Mouse (Mus musculus) adrenal gland, adult 18-20 months (tissue): ENCODE results near the gene Xk. TPM values are rescaled to one million over a fixed set of nuclear protein-coding genes. Genes with fewer than 3 reads are reported as not detected.
"Not testable (repeated sequence)": the region's sequence is repeated elsewhere in the genome, so short reads cannot be mapped to it uniquely, and the experiment has no call there.

ENCODE experiments used
- DNase-seq, 2 experiments: peaks; one replicate each; pipeline ENCODE4 v3.0.0; 2021 to 2022; ENCODE audit warnings: low spot score in 2 of 2
- long read RNA-seq, 2 experiments: library from polyadenylated mRNA; stranded (forward); transcript quantifications; one replicate each; pipeline ENCODE4 v2.0.0; 2021
- total RNA-seq, 2 experiments: library from RNA; stranded (reverse); gene quantifications; 1 replicate in 1 of 2; 2 replicates in 1 of 2; pipeline ENCODE4 v1.2.3; 2021

Xk gene
- total RNA-seq = 1 to 10 TPM; 2.1 TPM
- long read RNA-seq, experiment 1, full-length matches to known transcripts = 2 of 2 reads
- long read RNA-seq, experiment 1, partial matches to known transcripts = 0 of 2 reads
- long read RNA-seq, experiment 1, other reads (novel, unspliced or antisense) = 0 of 2 reads
- long read RNA-seq, experiment 2, full-length matches to known transcripts = 3 of 3 reads
- long read RNA-seq, experiment 2, partial matches to known transcripts = 0 of 3 reads
- long read RNA-seq, experiment 2, other reads (novel, unspliced or antisense) = 0 of 3 reads

GRCm38 (mm10) chrX:9272460-9273361 lies at the start of gene Xk:
Xk (plus strand) TSS chrX:9272756.
- DNase-seq = peak; percentile 35 to 48

DNA sequence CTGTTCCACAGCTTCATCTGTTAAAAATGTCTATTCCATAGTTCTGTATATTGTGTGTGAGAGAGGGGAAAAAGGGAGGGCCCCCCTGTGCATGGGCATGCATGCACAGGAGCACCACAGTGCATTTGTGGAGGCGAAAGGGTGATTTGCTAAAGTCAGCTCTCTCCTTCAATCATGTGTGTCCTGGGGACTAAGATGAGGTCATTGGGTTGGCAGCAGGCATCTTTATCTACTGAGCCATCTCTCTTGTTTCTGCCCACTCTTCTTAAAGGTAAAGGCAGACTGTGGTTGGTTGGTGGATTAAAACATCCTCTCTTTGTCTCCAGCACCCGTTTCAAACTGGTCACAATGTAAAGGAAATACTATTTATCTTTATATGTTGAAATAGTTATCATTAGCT lies 45.5 kb upstream of the Xk start:
- no peak for DNase-seq

DNA sequence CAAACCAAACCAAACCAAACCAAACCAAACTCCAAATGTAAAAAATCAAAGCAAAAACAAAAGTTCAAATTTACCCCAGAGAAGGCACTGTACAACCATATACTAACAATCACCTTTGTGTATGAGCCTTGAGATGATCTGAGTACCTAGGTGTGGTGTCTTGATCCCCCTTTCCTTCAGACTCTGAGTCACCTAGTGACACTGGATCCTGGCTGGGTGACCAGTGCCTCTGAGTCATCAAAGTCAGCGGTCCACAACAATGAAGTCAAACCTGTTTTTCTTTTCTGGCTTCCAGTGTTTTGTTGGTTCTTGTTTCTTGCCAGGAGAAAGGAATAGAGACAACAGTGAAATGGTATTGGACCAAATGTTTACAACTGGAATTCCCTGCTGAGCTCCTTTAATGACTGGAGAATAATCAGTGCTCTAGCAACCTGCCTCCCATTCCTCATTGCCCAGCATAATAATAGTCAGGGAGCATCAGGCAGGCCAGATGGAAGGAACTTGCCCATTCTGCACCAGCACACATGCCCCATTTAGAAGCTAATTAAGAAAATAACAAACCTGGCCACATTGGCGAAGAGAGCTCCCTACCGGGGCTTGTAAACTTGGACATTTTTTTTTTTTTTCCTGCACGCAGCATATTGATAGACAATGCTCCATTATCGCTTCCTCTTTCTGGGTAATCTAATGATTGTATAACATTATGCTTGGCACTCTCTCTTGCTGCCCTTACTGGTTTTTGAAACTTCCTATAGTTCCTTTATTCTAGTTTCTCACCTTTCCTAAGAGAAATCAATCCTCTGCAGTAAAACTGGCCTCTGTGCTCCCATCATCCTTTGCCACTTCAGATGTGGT lies 31.6 kb upstream of the Xk start:
- no peak for DNase-seq

DNA sequence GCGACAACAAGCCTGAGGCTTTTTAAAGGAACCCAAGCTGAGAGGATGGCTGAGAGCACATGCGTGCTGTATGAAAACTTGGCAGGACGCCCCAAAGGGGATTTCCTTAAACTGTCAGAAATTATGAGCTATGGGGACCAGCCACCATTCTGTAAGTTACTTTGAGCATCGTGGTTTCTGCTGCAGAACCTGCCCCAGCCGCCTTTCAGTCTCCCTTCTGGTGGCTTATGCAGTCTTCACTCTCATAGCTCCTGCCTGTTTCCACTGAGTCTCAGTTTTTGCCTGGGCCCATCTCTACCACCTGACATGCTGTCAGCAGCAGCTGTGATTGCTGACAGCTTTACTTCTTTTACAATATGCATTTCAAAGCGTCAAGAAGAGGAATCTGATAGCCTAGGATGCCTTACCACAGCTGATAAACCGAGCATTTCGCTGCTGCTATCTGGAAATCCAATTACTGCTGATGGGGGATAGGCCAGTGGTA lies 29.1 kb upstream of the Xk start:
- no peak for DNase-seq

DNA sequence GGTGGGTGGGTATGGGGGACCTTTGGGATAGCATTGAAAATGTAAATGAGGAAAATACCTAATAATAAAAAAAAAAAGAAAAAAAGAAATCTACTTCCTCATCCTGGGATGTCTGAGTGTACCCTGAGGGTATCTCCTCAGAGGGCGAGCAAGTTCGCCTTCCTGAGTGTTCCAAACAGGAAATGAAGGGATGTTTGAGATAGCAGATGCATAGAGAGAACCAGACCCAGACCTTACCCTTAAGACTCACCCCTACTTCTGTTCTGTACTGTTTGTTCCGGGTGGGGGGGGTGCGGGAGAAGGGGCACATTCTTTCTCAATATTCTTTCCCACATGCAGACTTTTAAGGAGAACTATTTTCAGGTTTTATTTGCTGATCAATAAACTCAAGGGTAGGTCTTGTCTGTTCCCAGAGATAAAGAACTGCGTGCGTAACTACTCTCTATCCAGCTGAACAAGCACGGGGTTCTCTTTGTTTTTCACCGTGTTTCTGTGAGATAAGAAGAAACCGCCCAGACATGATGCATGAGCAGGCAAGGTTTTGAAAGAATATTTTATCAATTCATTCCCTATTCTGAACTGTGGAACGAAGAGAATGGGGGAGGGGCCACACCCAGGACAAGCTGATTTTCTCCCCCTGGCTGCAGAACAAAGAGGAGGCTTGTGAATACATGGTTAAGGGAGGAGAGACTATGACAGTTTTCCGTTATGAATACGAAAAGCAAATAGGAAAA lies 27.8 kb upstream of the Xk start:
- no peak for DNase-seq

- no peak for DNase-seq
These were observed 23.6 kb upstream of the Xk start for GRCm38 (mm10) chrX:9248911-9249310.

- no peak for DNase-seq
These were observed 18.6 kb upstream of the Xk start for GRCm38 (mm10) chrX:9253990-9254389.

- DNase-seq = no peak
These were observed 17.7 kb upstream of the Xk start for GRCm38 (mm10) chrX:9254901-9255300.

DNA sequence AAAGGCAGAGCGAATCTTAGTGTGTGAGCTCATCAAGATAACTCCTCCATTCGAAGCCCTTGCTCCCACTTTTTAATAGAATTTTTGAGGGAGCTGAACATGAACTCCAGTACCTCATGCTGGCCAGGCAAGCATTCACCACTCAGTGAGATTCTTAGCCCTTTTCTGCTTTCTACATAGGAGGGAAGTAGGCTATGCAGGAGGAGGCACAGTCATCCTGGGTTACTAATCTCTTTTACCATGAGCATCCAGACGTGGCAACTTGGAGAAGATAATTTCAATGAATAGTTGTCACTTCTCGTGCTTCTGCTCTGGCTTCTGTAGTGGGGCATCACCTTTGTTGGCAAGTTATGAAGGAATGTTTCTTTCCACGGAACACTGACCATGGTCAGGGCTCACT lies 15.8 kb upstream of the Xk start, which contains the start of gene Gm14862:
Gene Gm14862 (minus strand): TSS at position 134 of the 400 bp plus-strand sequence.
- no peak for DNase-seq

- no peak for DNase-seq
These were observed 14.7 kb upstream of the Xk start for GRCm38 (mm10) chrX:9257831-9258230.

GRCm38 (mm10) chrX:9259267-9259666 lies 13.3 kb upstream of the Xk start:
- DNase-seq = no peak

DNA sequence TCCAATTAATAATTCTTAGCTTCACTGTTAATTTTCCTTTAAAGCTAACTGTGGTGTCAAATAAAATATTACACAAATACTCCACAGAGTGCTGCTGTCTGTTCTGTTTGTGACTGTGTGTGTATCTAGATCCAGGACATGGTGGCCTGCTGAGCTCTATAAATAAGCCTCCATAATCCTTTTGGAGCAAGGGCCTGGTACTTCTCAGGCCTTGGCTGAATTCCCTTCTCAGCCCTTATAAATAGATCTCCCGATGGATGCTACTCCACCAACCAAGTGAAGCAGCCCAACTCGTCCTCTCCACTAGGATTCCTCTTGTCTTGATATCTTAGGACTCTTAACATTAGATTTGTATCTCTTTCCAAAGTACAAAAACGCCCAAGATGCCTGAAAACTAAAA lies 1.4 kb upstream of the Xk start:
- no peak for DNase-seq

DNA sequence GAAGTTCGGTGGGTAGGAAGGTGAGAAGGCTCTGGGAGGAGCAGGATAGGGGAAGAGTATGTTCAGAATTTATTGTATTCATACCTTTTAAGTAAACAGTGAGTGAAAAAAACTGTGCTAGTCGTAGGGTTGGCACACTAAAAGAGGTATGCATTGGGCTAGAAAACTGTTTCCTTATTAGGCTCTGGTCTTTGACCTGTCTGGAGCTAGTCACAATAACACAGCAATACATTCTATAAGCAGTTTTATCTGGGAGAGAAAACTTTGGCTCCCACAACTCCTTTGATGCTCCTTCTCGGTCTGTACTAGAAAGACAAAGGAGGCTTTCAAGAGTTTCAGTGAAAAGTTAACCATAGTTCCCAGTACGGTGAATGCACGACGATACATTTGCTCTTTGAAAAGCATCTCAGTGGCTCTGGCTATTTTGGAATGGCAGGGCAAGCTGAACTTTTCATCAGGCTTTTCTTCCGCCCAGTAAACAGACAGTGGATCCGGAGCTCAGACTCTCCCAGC lies 553 bp upstream of the Xk start:
- DNase-seq = no peak

DNA sequence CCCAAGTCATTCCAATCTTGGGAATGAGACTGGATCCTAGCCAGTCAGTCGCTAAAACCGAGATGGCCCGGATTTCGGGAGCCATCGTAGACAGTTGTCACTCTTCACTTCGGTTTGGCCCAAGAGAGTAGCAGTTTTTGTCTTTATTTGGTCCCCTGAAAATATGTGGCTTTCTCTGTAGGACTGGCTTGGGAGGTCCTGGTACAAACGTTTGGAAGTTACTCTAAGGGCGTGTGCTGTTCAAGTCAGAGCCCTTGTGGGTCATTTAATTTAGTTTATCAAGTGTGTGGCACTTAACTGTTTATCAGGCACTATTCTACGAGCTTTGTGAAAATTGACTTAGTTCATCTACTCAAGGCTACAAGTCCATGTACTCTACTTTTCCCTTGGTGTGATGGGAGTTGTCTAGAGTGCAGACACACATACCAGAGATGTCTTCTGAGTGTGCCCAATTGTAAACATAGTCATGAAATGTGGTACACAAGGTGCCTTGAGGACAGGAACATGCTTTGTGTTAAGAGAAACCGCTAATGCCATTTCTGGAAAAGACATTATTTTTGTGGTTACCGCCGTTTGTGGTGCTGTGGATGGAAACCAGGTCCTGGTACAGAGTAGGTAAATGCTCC lies 934 bp downstream of the Xk start:
- DNase-seq = no peak

GRCm38 (mm10) chrX:9274321-9274720 lies 1.8 kb downstream of the Xk start:
- DNase-seq = no peak

DNA sequence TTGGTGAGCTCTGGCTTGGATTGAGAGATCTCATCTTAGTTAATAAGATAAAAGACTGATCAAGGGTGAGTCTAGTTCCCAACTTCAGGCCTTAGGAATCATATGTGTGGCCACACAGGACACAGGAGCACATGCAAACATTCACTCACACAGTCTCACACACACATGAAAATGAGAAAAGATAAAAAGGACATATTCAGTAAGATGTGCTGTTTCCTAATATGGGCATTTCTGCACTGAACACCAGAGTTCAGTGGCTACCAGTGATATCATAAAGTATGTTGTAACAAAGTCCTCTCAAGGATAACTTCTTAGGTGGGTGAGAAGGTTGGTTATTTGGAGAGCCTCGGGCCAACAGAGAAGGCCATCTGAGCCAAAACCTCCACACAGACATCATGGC lies 10.9 kb downstream of the Xk start, which contains the start of gene H2al1m:
Gene H2al1m (plus strand): TSS at position 301 of the 400 bp plus-strand sequence.
- DNase-seq = not testable (repeated sequence)

- not testable (repeated sequence) for DNase-seq
These were observed 20.7 kb downstream of the Xk start for GRCm38 (mm10) chrX:9293140-9293829.

GRCm38 (mm10) chrX:9298413-9298864 lies 25.9 kb downstream of the Xk start:
- no peak for DNase-seq

- no peak for DNase-seq
These were observed 30.2 kb downstream of the Xk start for GRCm38 (mm10) chrX:9302791-9303190.
